Mouse (Mus musculus) neural tube, embryonic 12.5 days (tissue): ENCODE measurements around the gene 1700017B05Rik. TPM values are rescaled to one million over a fixed set of nuclear protein-coding genes. Genes with fewer than 3 reads are reported as not detected.
A peak's percentile ranks its signal among the peaks of the same experiment; 100 is the strongest.

Experiments
- ATAC-seq: fragments of 200-750 bp; cut with Nextera tagmentation; 2 replicates; pipeline ENCODE4 v1.8.0; 2017; ENCODE audit warnings: low read depth, mild to moderate bottlenecking, moderate TSS enrichment, moderate library complexity; ENCODE audit not compliant: low FRiP score
- H3K27ac ChIP-seq: fragments of 300-500 bp; sonication (generic); 2 replicates; pipeline ENCODE4 v1.5.1; 2016
- H3K27me3 ChIP-seq: fragments of 300-500 bp; sonication (generic); replicated peaks from 2 replicates; pipeline ENCODE4 v1.6.1; 2016; ENCODE audit warnings: mild to moderate bottlenecking
- H3K36me3 ChIP-seq: fragments of 300-500 bp; sonication (generic); 2 replicates; pipeline ENCODE4 v1.6.1; 2016; ENCODE audit warnings: mild to moderate bottlenecking
- H3K4me1 ChIP-seq: fragments of 300-500 bp; sonication (generic); 2 replicates; pipeline ENCODE4 v1.6.1; 2016
- H3K4me2 ChIP-seq: fragments of 300-500 bp; sonication (generic); replicated peaks from 2 replicates; pipeline ENCODE4 v1.6.1; 2016; ENCODE audit warnings: mild to moderate bottlenecking
- H3K4me3 ChIP-seq: fragments of 300-500 bp; sonication (generic); 2 replicates; pipeline ENCODE4 v1.5.1; 2016
- H3K9ac ChIP-seq: fragments of 300-500 bp; sonication (generic); 2 replicates; pipeline ENCODE4 v1.6.1; 2016; ENCODE audit warnings: mild to moderate bottlenecking
- H3K9me3 ChIP-seq: fragments of 300-500 bp; sonication (generic); 2 replicates; pipeline ENCODE4 v1.6.1; 2016; ENCODE audit warnings: mild to moderate bottlenecking
- WGBS: fragments of 180-500 bp; shearing (Covaris S2); methylation state at CpG from one replicate; pipeline ENCODE4 v1.1.7; 2016; 5-methylcytosine and 5-hydroxymethylcytosine counted together
- polyA plus RNA-seq: library from polyadenylated mRNA; unstranded; fragments of >200 nt; fragmentation: Nextera tagmentation; extraction: Ambion mirVana; gene quantifications from 2 replicates; pipeline ENCODE4 v1.2.1, GENCODE M21; 2016

The 1700017B05Rik gene
- polyA plus RNA-seq, 1 experiment from 2014 or later, result 8.8 TPM

DNA sequence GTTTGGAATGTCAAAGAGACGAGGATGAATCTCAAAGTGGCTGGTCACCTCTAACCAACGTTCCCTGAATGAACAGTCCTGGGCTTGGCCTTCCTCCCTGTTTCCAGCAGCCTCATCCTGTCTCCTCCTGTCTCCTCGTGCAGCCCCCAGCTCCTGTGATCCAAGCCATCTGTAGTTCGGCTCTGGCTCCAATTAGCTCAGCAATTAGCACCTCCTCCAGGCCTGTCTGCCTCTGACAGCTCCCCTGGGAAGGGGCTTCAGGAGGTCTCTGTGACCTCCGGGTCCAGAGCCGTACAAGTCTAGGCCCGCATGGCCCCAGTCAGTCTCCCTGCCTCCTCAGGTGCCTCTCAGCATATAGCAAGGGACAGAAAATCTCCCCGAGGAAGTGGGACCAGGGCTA is 8.0 kb upstream of the 1700017B05Rik start:
- ATAC-seq, result no peak
- Histone ChIP-seq H3K4me2 (no peak overlapping the region), H3K4me1 (peaks cover 7% of the 10 kb centered on the region), H3K4me3 (no peak overlapping the region), H3K9me3 (no peaks in the 10 kb centered on the region), H3K9ac (no peak overlapping the region), H3K36me3 (no peaks in the 10 kb centered on the region), H3K27me3 (no peaks in the 10 kb centered on the region), H3K27ac (no peak overlapping the region)
- WGBS, result 14% methylated on average over 8 of the region's 8 CpGs

DNA sequence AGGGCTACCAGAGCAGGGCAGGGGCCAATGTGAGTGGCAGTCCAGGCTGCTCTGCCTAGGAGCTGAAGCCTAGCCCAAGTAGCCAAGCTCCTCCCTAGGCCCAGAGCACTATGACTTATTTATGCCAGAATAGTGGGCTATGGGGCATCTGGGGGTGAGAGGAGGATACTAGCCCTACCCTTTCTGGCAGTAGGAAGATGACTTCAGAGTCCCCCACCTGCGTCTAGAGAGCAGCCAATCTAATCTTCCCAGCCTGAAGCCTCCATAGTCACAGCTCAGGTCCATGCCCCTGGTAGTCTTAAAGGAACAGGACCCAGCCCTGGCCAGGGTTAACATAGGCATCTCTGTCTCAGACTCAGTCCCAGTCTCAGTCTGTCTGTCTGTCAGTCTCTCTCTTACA is 7.0 kb upstream of the 1700017B05Rik start:
- Histone ChIP-seq H3K4me2 (no peak overlapping the region), H3K27ac (no peak overlapping the region), H3K4me1 (peaks cover 7% of the 10 kb centered on the region), H3K4me3 (no peak overlapping the region), H3K36me3 (no peaks in the 10 kb centered on the region), H3K27me3 (peaks cover 2% of the 10 kb centered on the region; the same call in 1 of the 2 replicates), H3K9ac (no peak overlapping the region), H3K9me3 (no peaks in the 10 kb centered on the region)
- no peak for ATAC-seq
- 26% methylated on average over 1 of the region's 1 CpGs for WGBS

DNA sequence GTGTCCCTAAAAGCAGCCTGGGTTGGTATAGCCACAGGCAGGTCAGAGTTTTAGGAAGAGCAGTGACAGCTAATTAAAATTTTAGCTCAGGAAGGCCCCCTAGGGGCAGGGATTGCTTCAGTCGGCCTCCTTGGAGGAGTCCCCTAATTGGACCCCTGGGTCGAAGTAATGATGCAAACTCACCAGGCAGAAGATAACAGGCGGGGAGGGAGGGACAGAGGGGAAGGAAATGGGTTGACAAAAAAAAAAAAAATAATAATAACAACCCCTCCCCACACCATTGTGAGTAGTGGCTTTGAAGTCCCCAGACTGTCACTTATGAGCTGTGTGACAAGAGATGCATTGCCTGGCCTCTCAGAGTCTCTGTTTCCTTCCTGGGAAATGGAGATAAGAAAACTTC is 6.2 kb upstream of the 1700017B05Rik start:
- 7% methylated on average over 3 of the region's 3 CpGs for WGBS
- no peaks in the 10 kb centered on the region for H3K36me3 ChIP-seq
- no peak for ATAC-seq
- H3K4me1 ChIP-seq, result peaks cover 7% of the 10 kb centered on the region
- H3K9me3 ChIP-seq, result no peaks in the 10 kb centered on the region
- no peak overlapping the region for H3K4me3 ChIP-seq
- H3K27me3 ChIP-seq, result peaks cover 6% of the 10 kb centered on the region; the same call in 1 of the 2 replicates
- no peak overlapping the region for H3K9ac ChIP-seq
- H3K27ac ChIP-seq, result no peak overlapping the region
- no peak overlapping the region for H3K4me2 ChIP-seq

DNA sequence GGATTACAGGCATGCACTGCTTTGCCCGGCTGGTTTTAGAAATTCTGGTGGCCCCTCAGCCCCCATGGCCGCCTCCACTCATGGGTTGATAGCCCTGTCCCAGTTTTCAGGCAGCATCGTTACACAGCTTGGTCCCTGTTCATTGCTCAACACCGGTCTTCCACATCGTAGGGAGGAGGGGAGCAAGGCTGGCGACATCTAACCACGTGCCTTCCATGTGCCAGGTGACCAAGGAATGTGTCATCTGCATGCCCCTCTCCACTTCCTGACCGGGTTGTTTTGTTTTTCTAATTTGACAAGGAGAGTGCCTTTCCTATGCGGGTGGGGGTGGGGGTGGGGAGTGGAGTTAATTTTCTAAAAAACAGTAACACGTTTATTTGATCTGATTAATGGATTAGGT is 5.7 kb upstream of the 1700017B05Rik start:
- H3K4me2 ChIP-seq, result no peak overlapping the region
- ATAC-seq, result no peak
- H3K36me3 ChIP-seq, result no peaks in the 10 kb centered on the region
- no peak overlapping the region for H3K4me3 ChIP-seq
- H3K4me1 ChIP-seq, result peaks cover 7% of the 10 kb centered on the region
- H3K27me3 ChIP-seq, result peaks cover 9% of the 10 kb centered on the region; the same call in 1 of the 2 replicates
- WGBS, result 18% methylated on average over 10 of the region's 10 CpGs
- no peak overlapping the region for H3K9ac ChIP-seq
- H3K9me3 ChIP-seq, result no peaks in the 10 kb centered on the region
- no peak overlapping the region for H3K27ac ChIP-seq

DNA sequence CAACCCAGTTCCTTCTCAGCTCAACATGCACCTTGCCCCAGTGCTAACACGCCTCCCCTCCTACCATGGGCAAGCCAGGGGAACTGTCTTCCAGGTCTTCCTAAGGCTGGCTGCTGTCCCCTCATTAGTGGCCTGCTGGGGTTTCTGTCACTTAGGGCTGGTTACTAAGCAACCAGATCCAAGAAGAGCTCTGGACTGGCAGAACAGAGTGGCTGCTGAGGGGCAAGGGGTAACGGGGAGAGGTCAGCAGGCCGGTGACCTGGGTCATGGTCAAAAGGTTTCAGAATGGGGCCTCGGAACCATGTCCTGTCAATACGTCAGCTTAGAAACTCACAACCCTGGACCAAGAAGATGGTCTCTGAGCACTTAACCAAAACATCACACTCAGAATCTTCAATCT is 5.0 kb upstream of the 1700017B05Rik start:
- H3K36me3 ChIP-seq, result no peaks in the 10 kb centered on the region
- WGBS, result 17% methylated on average over 5 of the region's 5 CpGs
- H3K9ac ChIP-seq, result no peak overlapping the region
- H3K4me1 ChIP-seq, result peaks cover 7% of the 10 kb centered on the region
- H3K9me3 ChIP-seq, result no peaks in the 10 kb centered on the region
- H3K27me3 ChIP-seq, result peaks cover 9% of the 10 kb centered on the region; the same call in 1 of the 2 replicates
- H3K4me2 ChIP-seq, result no peak overlapping the region
- ATAC-seq, result no peak
- H3K4me3 ChIP-seq, result no peak overlapping the region
- H3K27ac ChIP-seq, result no peak overlapping the region

DNA sequence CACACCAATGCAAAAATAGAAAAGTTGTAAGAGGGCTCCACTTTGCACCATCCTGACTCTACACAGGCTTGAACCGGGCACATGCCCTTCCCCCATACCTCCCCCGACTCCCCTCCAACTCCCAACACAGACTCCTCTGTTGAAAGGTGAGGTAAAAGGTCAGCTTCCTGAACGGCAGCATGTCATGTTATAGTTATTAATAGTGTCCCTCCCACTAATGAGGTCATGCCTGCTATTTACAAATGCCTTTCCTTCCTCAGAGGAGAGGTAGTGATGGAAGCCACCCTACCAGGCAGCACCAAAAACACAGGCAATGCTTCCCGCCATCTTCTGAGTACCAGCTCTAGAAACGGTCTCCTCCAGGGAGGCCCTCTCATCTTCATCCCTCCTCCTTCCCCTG is 2.7 kb upstream of the 1700017B05Rik start:
- H3K36me3 ChIP-seq, result no peaks in the 10 kb centered on the region
- no peak for ATAC-seq
- H3K4me1 ChIP-seq, result peaks cover 23% of the 10 kb centered on the region
- H3K4me3 ChIP-seq, result no peak overlapping the region
- no peak overlapping the region for H3K27ac ChIP-seq
- H3K9ac ChIP-seq, result no peak overlapping the region
- H3K27me3 ChIP-seq, result peaks cover 9% of the 10 kb centered on the region
- WGBS, result 36% methylated on average over 5 of the region's 5 CpGs
- H3K4me2 ChIP-seq, result no peak overlapping the region
- H3K9me3 ChIP-seq, result no peaks in the 10 kb centered on the region

DNA sequence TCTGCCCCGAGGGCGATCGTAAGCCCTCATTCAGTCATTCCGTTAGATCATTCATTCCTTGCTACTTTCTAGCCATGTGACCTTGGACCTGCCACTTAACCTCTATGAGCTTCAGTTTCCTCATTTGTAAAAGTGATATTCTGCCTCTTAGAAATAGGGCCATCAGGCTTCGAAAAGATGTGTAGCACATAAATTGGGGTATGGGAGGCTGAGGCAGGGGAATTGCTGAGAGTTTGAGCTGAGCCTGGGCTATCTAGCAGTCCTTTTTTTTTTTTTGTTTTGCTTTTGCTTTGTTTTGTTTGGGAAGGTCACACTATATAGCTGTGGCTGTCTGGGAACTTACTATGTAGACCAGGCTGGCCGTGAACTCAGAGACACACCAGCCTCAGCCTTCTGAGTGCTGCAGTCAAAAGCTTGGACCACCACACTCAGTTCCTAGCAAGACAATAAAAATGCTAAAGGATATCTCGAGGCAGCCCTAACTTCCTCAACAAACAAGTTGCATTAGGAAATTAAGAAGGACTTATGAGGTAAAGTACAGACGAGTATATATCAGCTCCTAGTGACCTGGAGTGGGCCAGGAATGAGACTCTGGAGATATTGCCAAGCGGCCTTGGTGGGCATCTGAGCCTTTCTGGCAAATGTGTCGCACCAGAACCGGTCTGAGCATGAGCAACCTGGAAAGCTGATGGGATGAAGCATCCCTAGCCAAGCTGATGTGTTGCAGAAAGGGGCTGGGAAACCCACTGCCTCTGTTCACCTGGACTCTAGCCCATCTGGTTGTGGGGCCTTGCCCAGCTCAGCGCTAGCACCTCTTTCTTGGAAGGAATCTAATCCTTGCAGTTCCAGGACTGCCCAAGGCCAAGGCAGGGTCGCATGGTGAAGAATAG is 628 bp upstream of the 1700017B05Rik start:
- H3K27ac ChIP-seq, result no peak overlapping the region
- H3K9me3 ChIP-seq, result no peaks in the 10 kb centered on the region
- whole genome bisulfite sequencing, result 50% methylated on average over 13 of the region's 13 CpGs
- H3K4me2 ChIP-seq, result peak overlapping the region; percentile 98
- peak overlapping the region; percentile 72 for H3K9ac ChIP-seq
- ATAC-seq, result no peak
- H3K4me3 ChIP-seq, result peak overlapping the region; percentile 68
- H3K27me3 ChIP-seq, result peaks cover 9% of the 10 kb centered on the region
- peaks cover 6% of the 10 kb centered on the region for H3K36me3 ChIP-seq
- H3K4me1 ChIP-seq, result peaks cover 23% of the 10 kb centered on the region

DNA sequence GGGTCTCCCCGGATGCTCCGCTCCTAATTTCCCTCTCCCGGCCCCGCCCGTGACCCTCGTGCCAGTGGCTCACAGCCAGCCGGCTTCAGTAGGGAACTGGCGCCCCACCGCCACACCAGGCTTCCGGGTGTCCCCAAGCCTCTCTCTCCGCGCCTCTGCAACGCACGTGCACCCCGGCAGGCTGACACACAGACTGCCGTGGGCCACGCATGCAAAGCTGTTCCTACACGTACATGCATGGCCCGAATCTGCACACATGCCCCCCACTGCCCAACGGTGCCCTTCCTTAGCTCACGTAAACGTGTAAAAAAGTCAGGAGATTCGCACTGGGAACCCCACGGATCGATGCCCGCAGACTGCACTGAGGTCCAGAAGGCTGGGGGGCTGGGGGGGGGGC is 898 bp downstream of the 1700017B05Rik start:
- peak; percentile 35; the same call in 1 of the 2 replicates for ATAC-seq
- peaks cover 9% of the 10 kb centered on the region for H3K27me3 ChIP-seq
- H3K4me2 ChIP-seq, result peak overlapping the region; percentile 98
- H3K9me3 ChIP-seq, result no peaks in the 10 kb centered on the region
- no peak overlapping the region for H3K27ac ChIP-seq
- WGBS, result under 1% methylated on average over 26 of the region's 26 CpGs
- peaks cover 20% of the 10 kb centered on the region for H3K36me3 ChIP-seq
- peak overlapping the region; percentile 68 for H3K4me3 ChIP-seq
- H3K4me1 ChIP-seq, result peaks cover 17% of the 10 kb centered on the region
- H3K9ac ChIP-seq, result peak overlapping the region; percentile 72

DNA sequence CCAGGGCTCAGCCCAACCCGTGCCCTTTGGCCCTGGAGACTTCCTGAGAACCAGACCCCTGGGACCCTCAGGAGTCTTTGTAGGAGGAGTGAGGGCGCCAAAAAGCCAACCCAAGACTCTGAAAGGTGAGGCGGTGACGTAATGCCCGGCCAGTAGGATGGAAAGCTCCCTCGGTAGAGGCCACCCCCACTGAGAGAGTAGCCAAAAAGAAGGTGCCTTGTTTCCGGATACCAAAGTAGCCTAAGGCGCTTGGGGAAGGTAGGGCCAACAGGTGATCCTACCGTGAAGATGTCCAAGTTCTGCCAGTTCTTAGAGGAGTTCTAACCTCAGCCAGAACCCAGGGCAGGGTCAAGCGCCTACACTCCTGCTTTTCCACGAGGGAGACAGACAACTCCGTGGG is 1.5 kb downstream of the 1700017B05Rik start:
- Histone ChIP-seq H3K27ac (no peak overlapping the region), H3K27me3 (peaks cover 9% of the 10 kb centered on the region), H3K4me3 (peak overlapping the region; percentile 68), H3K4me1 (peaks cover 17% of the 10 kb centered on the region), H3K9me3 (no peaks in the 10 kb centered on the region), H3K4me2 (peak overlapping the region; percentile 98), H3K36me3 (peaks cover 25% of the 10 kb centered on the region), H3K9ac (peak overlapping the region; percentile 72; the same call in 1 of the 2 replicates)
- ATAC-seq, result no peak
- WGBS, result 26% methylated on average over 12 of the region's 12 CpGs

DNA sequence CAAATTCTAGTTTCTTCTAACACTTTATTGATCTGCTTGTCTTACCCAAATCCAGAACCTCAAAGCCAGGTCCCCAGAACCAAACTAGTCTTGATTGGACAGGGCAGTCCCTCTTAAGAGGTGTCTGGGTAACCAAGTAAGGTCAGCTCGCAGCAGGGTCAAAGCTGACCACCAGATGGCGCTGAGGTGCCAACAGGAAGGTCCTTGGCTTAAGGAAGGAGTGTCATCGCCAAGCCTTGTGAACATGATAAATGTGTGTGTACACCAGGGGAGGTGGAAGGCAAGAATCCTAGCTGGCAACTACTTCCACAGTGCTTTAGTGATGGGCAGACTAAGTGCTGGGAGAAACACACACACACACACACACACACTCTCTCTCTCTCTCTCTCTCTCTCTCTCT is 2.7 kb downstream of the 1700017B05Rik start:
- no peak for ATAC-seq
- Histone ChIP-seq H3K4me1 (peaks cover 17% of the 10 kb centered on the region), H3K4me2 (no peak overlapping the region), H3K4me3 (no peak overlapping the region), H3K36me3 (peaks cover 26% of the 10 kb centered on the region), H3K9ac (no peak overlapping the region), H3K27ac (no peak overlapping the region), H3K9me3 (no peaks in the 10 kb centered on the region), H3K27me3 (peaks cover 9% of the 10 kb centered on the region)
- WGBS, result 8% methylated on average over 3 of the region's 3 CpGs

DNA sequence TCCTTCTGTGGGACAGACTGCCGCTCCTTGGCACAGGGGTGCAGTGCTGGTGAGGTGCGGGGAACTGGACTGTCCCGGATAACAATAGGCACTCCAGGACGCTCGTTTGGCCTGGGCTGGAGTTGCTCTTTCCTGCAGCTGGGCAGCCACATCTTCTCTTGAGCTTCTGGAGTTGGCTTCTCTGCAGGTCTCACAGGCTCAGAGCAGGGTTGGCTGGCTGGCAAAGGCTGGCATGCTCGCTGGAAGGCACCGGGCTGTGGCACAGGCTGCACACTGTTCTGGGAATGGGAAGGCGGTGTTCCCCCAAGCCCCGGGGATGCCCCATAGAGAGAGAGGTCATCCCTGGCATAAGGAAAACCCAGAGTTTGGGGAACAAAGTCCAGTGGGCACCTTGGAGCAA is 4.8 kb downstream of the 1700017B05Rik start:
- Histone ChIP-seq H3K4me2 (no peak overlapping the region), H3K9ac (no peak overlapping the region), H3K27me3 (no peaks in the 10 kb centered on the region; the same call in 1 of the 2 replicates), H3K4me3 (no peak overlapping the region), H3K4me1 (peaks cover 17% of the 10 kb centered on the region), H3K9me3 (no peaks in the 10 kb centered on the region), H3K36me3 (peaks cover 46% of the 10 kb centered on the region), H3K27ac (no peak overlapping the region)
- ATAC-seq, result no peak
- WGBS, result 92% methylated on average over 9 of the region's 9 CpGs

DNA sequence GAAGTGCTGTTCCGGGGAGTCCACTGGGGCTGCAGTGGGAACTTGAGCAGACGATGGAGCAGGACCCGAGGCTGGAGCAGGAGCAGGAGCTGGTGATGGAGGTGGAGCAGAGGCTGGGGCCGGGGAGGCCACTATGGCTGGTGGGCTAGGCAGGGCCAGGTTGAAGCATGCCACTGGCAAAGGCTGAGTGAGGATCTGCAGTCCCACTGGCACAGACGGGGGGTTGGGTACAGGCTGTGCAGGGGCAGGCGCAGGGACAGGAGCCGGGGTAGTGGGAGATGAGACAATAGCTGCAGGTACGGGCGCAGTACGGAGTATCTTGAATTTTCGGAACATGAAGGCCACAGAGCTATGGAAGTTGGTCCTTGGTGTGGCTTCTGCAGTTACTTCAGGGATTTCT is 5.6 kb downstream of the 1700017B05Rik start:
- no peak for ATAC-seq
- Histone ChIP-seq H3K36me3 (peaks cover 52% of the 10 kb centered on the region), H3K9ac (no peak overlapping the region), H3K27ac (no peak overlapping the region), H3K4me1 (peaks cover 15% of the 10 kb centered on the region), H3K4me3 (no peak overlapping the region), H3K9me3 (no peaks in the 10 kb centered on the region), H3K4me2 (no peak overlapping the region), H3K27me3 (no peaks in the 10 kb centered on the region; the same call in 1 of the 2 replicates)
- 94% methylated on average over 11 of the region's 11 CpGs for WGBS
